Mouse (Mus musculus) thymus, postnatal 14 days (tissue): ENCODE results near the gene Thsd4.
"Not testable (repeated sequence)": the region's sequence is repeated elsewhere in the genome, so short reads cannot be mapped to it uniquely, and the experiment has no call there.

ENCODE experiments used
- DNase-seq: peaks from one replicate; pipeline ENCODE4 v3.0.0; 2021

Thsd4 gene

DNA sequence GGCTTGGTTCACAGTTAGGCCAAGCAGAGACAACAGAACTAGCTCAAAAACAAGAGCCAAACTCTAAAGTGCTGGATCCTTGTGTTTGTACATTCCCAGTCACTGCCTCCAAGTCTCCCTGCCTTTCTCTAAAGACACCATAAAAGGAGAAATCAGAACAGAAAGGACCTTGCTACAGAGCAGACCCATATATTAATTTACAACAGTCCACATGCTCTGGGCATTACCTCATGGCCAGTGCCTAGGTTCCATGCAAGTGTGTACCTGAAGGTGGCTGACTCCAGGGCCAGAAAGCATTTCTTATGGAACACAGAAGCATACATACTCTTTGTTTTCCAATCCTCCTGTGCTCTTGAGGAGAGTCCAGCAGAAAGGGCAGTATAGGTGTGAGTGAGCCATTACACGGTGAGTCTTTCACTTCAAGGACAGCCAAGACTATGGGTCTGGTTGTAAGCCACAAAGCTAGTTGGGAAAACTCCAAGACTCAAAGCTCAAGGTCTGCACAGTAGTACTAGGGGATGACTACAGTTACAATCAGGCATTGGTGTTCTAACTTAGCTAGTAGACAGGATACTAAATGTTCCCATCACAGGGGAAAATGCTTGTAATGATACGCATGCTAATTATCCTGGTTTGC is 216.5 kb downstream of the Thsd4 start:
- DNase-seq, result no peak

DNA sequence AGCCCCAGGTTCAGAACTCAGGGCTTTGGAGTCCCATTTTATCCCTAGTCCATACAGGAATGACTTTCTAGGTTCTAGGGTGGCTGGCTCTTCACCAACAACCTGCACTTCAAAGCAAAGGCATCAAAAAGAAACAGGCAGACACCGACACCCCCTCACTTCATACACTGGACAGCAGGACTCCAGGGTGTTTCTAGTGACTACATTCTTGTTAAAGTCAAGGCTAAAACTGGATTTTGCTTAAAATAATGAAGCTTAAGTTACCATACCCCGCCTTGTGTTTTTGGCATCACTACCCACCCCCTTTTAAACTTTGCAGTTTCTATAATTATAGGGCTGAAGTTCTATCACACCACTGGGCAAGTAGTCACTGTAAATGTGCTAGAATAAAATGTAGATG is 225.6 kb downstream of the Thsd4 start:
- no peak for DNase-seq

DNA sequence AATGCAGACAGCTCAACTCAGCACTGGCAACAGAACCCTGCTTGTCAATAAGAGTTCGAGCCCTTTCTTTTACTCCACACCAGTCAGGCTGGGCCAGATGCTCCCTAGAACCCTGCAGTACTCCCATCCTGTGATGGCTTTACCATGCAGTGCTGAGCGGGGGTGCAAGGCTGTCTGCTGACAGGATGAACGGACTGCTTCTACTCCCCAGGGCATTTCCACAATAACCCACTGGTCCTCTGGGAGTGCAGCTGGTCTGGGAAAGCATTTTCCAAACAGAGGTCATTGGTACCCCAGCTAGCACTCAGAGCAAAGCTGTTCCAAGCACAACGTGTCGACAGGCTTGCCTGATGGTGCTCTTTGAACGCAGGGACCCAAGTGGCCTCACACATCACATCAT is 226.6 kb downstream of the Thsd4 start:
- no peak for DNase-seq

GRCm38 (mm10) chr9:60293129-60293528 is 228.7 kb downstream of the Thsd4 start:
- DNase-seq, result no peak

GRCm38 (mm10) chr9:60290780-60291179 is 231.1 kb downstream of the Thsd4 start:
- no peak for DNase-seq

- DNase-seq, result no peak
These were observed 233.1 kb downstream of the Thsd4 start for GRCm38 (mm10) chr9:60288789-60289188.

DNA sequence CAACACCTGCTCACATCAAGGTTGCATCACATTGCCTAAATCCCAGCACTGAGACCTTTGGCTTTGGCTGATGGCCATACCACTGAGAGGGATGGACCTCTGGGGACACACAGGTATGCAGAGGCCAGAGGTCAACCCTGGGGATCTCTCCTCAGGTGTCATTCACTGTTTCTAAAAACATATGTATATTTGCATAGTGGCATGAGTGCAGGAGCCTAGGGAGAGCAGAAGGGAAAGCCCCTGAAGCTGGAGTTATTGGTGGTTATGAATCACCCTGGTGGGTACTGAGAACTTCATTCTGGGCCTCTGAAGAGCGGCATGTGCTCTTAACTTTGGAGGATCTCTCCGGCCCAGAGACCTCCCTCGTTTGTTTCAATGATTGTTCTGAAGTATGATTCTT is 235.5 kb downstream of the Thsd4 start:
- DNase-seq, result no peak

GRCm38 (mm10) chr9:60285047-60285462 is 236.8 kb downstream of the Thsd4 start:
- DNase-seq, result no peak

- no peak for DNase-seq
These were observed 237.5 kb downstream of the Thsd4 start for GRCm38 (mm10) chr9:60284318-60284717.

DNA sequence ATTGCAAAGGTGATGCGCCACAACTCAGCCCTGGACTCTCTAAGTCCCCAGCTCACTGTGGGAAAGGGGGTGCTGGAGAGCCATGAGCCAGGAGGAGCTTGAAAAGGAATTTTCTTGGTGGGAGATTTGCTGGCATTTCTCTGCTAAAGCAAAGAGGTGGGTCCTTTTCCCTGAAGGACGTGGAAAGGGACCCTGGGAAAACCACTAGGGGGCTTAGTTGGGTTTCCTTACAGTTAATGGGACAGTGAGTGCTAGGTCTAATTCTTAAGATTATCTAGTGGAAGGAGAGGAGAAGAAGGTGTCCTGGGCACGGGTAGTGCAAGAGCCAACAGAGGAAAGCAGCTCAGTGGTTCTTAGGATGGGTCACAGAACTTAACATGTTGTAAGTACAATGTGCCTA is 238.3 kb downstream of the Thsd4 start:
- no peak for DNase-seq

DNA sequence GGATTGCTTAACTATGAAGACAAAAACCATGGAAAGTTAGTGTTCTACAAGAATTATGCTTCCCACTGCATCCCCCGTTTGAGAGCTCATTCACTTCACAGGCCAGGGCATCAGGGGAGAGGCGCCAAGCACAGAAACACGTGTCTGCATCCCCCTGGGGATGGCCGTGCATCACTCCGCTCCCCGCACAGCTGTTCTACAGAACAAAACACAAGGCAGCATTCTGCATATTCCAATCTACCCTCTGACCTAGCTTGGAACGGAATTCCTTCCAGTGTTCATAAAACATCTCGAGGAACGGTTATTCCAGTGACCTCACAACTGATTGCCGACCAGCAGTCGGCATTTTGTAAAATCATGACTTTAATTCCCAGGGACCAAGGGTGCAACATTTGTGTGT is 240.6 kb downstream of the Thsd4 start:
- DNase-seq, result no peak

GRCm38 (mm10) chr9:60280786-60281185 is 241.1 kb downstream of the Thsd4 start:
- no peak for DNase-seq

GRCm38 (mm10) chr9:60279556-60279955 is 242.3 kb downstream of the Thsd4 start:
- DNase-seq, result no peak

GRCm38 (mm10) chr9:60276351-60276750 is 245.5 kb downstream of the Thsd4 start:
- no peak for DNase-seq

- no peak for DNase-seq
These were observed 246.3 kb downstream of the Thsd4 start for GRCm38 (mm10) chr9:60275410-60276159.

- no peak for DNase-seq
These were observed 247.3 kb downstream of the Thsd4 start for GRCm38 (mm10) chr9:60274503-60274902.

DNA sequence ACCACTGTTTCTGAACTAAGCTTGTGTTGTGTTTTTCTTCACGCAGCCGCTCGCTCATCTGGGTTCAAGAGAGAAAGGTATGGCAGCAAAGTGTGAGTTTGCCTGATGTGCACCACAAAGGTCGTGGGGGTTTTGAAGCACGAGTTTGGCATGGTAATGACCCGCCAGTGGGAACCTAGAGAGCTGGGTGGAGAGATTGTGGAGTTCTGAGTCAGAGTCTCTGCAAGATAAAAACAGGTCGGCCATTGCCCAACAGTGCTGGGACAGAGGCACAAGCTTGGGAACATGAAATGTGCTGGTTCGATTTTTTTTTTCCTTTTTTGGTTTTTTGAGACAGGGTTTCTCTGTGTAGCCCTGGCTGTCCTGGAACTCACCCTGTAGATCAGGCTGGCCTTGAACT is 249.5 kb downstream of the Thsd4 start:
- not testable (repeated sequence) for DNase-seq

DNA sequence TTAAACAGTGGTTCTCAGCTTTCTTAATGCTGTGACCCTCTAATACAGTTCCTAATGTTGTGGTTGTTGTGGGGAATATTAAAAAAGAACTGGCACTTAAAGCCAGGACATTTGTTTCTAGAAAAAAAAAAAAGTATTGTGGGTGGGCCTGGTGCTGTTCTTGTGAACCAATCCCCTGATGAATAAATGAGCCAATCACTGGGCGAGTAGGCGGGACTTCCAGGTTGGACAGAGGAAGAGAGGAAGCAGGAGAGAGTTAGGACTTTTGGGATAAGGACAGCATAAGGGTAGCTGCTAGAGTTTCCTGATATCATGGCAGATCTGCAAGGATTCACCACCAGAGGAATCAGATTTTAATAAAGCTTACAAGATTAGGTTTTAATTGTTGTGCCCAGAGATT is 249.9 kb downstream of the Thsd4 start:
- peak; percentile 6 for DNase-seq

DNA sequence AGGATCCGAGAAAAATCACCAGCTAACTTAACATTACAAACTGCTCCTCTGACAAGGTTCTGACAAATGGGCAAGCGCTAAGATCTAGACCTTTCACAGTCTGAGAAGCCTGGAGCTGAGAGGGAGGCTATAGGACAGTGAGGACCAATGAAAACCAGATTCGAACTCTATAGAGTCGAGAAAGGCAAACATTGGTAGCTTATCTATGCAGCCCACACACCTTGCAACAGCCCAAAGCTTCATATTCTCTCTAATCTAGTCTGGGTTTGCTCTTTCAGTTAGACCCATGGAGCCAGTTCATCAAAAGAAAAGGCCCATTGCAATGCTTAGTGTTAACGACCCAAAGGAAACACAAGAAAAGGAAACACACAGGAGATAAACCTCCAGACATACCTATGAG is 252.0 kb downstream of the Thsd4 start:
- DNase-seq, result no peak

GRCm38 (mm10) chr9:60267273-60267626 is 254.6 kb downstream of the Thsd4 start:
- DNase-seq, result no peak

DNA sequence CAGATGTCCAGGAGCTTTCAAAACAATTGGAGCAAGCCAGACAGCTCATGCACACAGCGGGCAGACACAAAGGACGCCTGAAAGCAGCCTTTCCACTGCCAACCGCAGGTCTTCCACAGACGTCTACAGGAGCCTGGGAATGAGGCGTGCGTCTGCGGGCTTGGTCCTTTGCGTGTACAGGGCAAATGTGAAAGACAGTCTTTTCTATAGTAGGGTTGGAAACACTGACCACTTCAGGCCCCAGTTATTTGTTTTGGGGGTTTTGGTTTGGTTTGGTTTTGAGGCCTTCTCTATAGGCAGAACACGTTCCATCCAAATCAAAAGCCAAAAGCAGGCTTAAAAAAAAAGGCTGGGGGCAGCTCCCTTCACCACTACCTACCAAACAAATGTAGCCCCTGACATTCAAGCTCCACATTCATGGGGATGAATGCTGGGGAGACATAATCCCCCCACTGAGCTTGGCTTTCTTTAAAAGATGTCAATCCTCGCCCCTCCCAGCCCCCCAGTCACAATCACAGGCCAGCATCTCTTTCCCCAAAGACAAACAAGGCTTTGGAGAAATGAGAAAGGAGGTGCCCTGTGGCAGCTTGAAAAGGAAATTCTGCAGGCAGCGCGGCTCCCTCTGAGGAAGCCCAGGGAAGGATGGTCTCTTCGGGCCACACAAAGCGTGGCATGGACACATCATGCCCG is 255.1 kb downstream of the Thsd4 start:
- no peak for DNase-seq

DNA sequence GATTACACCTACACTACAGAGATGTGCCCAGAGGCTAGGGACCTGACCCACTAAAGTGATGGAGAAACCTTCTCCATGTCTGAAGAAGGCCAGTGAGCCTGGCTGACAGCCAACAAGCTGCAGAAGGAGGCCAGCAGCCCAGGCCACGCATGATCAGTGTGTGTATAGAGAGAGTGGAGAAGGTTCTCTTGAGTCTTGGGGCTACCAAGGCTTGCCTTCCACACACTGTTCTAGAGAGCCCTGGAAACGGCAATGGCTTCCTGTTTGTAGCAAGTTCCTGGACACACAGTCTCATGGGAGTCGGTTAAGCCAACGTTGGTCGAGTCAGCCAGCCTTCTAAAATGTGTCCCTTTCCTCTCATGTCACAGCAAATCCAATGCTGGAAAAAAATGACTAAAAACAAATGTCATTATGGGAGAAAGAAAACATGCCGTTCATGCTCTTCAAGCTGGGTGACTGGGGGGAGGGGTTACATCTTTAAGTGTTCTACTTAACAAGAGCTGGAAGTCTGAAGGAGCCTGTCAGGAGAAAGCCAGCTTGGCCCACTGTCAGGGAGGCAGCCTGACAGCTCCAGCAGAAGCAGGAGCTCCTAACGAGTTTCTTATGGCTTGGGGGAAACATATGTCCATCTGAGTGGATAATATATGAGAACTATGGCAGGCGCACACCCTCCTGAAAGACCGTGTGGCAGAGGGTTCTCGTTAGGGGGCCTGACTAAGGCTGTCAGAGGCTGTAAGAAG is 257.1 kb downstream of the Thsd4 start:
- DNase-seq, result no peak

DNA sequence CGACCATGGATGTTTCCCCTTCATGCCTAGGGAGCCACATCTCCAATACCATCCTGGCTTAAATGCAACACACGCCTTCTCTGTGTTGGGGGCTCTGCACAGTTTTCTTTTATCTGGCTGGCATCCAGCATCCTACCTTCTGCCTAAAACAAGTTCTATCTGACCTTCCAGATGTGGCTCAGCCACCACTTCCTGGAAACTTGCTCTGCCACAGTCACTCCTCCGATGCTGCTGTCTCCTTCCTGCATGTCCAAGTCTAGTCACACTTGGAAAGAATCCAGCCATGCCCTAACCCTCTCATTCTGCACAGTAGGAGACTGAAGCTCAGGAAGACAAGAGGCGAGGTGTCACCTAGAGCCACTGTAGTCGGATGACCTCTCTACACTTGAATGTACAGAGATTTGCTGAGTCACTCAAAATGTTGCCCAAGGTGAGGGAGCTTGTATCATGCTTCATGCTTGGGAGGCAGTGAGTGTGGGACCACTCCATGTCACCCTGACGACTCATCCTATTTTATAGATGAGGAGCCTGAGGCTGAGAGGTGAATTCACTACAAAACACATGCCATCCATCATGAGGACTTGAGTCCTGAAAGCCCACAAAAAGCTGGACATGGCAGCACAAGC is 259.2 kb downstream of the Thsd4 start:
- no peak for DNase-seq
